Mouse (Mus musculus): ENCODE data around the gene Scarb2.

The Scarb2 gene

GRCm38 (mm10) chr5:92438540-92438939 is 68.1 kb downstream of the Scarb2 start:
- no peak for DNase-seq (ENCODE audit: low spot score in 2 of 2)

DNA sequence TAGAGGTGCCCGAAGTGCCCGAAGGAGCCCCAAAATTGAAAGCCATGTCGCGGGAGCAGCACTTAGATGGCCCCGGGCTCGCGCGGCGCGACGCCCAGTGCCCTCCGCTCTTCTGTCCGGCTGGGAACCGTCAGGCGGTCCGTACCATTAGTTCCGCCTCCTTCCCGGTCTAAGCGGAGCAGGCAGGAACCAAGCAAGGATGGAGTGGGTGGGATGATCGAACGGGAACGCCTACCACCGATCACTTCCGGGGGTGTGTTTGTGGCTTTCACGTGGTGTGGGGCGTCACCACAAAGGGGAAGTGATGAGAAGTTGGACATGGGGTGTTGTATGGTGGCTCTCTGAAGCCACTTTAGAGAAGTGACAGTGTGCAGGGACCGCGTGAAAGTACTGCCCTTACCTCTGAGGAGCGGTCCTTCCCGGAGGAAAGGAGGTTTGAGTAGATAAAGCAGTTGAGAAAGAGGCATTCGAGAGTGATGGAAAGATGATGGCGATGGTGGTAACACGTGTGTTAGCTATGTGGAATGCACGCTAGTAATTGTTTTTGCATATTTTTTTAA is 71.5 kb downstream of the Scarb2 start, which contains the start of gene Nup54:
TSS of gene Nup54 (minus strand) at position 195 of the 560 bp plus-strand sequence.
- DNase-seq (ENCODE audit: low spot score in 2 of 2) = peak; percentile 98

GRCm38 (mm10) chr5:92434571-92434985 is 72.1 kb downstream of the Scarb2 start:
- no peak for DNase-seq (ENCODE audit: low spot score in 2 of 2)

GRCm38 (mm10) chr5:92434070-92434469 is 72.6 kb downstream of the Scarb2 start:
- DNase-seq (ENCODE audit: low spot score in 2 of 2) = no peak

GRCm38 (mm10) chr5:92431611-92432010 is 75.0 kb downstream of the Scarb2 start:
- no peak for DNase-seq (ENCODE audit: low spot score in 2 of 2)

GRCm38 (mm10) chr5:92430723-92431122 is 75.9 kb downstream of the Scarb2 start:
- no peak for DNase-seq (ENCODE audit: low spot score in 2 of 2)

GRCm38 (mm10) chr5:92424126-92424525 is 82.5 kb downstream of the Scarb2 start:
- no peak for DNase-seq (ENCODE audit: low spot score in 2 of 2)

- no peak for DNase-seq (ENCODE audit: low spot score in 2 of 2)
These were observed 92.7 kb downstream of the Scarb2 start for GRCm38 (mm10) chr5:92413982-92414375.

DNA sequence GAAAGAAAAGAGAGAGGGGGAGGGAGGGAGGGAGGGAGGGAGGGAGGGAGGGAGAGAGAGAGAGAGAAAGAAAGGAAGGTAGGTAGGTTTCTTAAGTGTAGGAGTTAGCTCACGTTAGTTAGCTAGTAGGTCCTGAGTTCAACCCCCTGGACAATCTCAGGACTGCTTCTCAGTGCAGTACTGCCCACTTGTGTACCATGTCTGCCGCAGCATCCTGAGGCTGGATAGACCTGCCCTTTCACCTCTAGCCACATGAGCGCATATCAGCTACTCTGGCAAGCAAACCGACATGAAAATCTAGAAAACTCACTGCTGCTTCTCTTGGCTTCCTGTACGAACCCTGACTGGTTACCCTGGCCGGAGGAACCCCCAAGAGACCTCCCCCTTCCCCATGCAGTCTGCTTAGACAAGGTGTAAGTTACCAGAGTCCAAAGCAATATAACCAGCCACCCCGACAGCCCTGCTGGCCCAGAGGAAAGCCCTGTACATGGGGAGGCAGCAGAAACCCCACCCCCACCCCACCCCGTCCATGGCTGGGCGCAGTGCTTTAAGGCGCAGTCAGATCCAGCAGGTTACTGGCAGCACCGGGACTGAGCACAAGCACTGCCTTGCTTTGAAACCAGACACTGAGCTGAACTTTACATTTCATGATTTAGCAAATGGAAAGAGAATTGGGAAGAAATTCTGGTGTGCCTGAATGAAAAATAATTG is 93.2 kb downstream of the Scarb2 start:
- DNase-seq (ENCODE audit: low spot score in 2 of 2) = no peak

- no peak for DNase-seq (ENCODE audit: low spot score in 2 of 2)
These were observed 95.0 kb downstream of the Scarb2 start for GRCm38 (mm10) chr5:92411461-92412140.

- DNase-seq (ENCODE audit: low spot score in 2 of 2) = no peak
These were observed 96.1 kb downstream of the Scarb2 start for GRCm38 (mm10) chr5:92410486-92410885.

DNA sequence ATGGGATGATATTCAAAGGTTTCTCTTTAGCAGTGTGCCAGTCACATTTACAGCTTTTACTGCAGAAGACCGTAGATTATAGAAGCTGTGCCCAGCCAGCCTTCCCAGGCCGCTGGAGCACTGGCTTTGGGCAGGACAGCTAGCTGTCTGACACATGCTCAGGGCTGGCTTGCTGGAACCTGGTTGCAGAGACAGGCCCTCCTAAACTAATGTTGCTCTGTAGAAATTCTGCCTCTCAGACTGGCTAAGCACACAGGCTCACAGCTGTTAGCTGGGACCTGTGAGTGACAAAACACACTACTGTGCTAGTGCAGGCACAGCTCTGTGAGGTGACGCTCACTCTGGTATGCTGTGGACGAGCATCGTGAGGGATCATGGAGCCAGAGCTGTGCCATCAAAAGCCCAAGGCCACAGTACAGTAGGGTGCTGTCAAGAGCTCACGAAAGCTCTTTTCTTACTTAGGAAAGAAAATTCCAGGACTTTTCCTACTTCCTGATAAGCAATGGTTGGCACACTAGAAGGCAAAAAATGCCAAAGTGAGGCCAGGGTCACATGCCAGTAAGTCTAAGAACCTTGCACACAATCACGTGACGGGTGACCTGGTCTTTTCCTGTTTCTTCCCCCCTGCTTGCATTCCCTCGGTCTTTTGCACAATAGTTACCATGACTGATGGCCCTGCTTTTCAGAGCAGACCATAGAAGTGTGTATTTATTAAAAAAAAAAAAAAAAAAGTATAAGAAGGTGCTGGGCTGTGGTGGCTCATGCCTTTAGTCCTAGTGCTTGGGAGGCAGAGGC is 97.1 kb downstream of the Scarb2 start:
- no peak for DNase-seq (ENCODE audit: low spot score in 2 of 2)

- DNase-seq (ENCODE audit: low spot score in 2 of 2) = no peak
These were observed 102.3 kb downstream of the Scarb2 start for GRCm38 (mm10) chr5:92404400-92404678.

GRCm38 (mm10) chr5:92403562-92404399 is 102.9 kb downstream of the Scarb2 start:
- no peak for DNase-seq (ENCODE audit: low spot score in 2 of 2)

GRCm38 (mm10) chr5:92402816-92403215 is 103.8 kb downstream of the Scarb2 start:
- no peak for DNase-seq (ENCODE audit: low spot score in 2 of 2)

DNA sequence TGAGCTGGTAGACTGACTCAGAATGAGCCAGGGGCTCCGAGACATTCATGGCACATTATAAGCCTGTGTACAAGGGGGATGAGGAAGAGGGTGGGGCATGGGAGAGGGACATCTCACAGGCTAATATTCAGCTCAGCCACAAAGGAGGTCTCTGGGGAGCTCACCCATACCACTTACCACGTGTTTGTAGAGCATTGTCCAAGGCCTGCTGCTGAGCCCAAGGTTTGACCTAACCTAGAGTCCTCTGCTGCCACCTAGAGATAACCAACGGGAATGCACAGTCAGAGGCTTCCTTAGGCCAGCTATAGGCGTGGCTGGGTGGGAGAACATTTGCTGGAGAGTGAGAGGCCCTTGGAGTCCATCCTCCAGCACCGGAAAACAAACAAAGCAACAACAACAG is 108.5 kb downstream of the Scarb2 start:
- DNase-seq (ENCODE audit: low spot score in 2 of 2) = peak; percentile 71 to 82

GRCm38 (mm10) chr5:92396476-92396875 is 110.2 kb downstream of the Scarb2 start:
- DNase-seq (ENCODE audit: low spot score in 2 of 2) = no peak

DNA sequence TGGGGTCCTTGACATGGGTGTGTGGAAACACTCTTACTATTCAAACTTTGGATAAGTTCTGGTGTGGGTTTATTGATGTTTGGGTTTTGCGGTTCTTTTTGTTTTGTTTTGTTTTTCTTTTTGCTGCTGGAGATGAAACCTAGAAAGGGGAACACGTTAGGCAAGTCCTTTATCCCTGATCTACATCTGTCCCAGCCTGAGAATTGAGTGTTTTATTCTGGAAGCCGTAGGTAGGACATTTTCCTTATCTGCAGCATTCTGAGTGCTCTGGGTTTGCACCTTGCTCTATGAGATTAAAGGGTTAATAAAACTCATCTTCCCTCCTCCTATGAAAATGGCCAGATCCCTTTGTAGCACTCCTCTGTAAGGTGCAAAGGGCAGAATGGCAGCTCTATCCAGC is 110.9 kb downstream of the Scarb2 start:
- no peak for DNase-seq (ENCODE audit: low spot score in 2 of 2)

DNA sequence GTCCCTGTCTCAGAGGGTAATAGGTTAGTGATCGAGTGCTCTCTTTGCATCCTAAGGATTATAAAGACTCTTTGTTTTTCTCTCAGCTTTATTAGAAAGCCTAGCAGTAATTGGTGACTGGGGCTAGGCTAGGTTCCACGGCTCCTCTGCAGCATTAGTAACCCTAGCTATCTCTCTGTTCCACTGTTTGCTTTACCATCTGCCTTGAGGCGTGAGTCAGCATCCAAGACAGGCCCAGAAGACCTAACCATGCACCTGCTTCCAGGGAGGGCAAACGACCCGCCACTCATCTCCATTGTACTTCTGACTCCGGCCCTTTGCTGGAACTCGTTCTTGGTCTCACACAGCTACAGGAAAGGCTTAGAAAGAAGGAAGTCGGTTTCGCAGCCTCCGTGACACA is 112.8 kb downstream of the Scarb2 start:
- DNase-seq (ENCODE audit: low spot score in 2 of 2) = no peak

DNA sequence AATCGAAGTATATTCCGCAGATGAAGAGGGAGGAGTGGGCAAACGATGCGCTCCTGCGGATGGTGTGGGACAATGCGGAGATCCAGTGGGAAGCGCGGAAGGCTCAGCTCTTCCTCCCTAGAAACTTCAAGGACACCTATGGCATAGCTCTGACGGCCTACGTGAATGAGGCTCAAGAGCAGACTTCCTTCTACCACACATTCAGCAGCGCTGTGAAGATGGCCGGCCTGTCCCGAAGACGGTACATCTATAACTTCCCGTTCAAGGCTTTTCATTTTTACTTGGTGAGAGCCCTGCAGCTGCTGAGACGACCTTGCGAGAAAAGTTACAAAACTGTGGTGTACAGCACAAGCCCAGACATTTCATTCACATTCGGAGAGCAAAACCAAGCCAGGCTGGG is 114.1 kb downstream of the Scarb2 start:
- no peak for DNase-seq (ENCODE audit: low spot score in 2 of 2)
